Mouse (Mus musculus): Measurements from ENCODE around the gene Cideb.

Gene Cideb

DNA sequence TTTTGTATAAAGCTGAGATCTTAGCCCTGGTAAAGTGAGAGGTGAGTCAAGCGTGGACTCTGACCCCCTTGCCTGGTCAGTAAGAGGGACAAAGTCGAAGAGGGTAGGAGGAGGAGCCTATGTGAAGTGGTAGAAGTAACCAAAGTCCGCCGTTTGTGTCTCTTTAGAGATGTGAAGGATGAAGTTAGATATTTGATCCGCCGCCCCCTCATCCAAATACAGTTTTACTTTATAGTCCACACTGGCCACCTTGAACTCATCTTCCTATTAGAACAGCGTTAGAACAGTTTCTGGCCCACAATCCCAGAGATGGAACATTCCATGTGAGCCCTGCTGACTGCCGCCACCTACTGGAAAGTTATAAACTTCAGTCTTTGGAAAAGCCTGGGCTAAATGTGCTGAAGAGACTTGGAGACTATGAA, at the start of gene Cideb:
TSS of gene Cideb (minus strand) at position 96 of the 422 bp plus-strand sequence.
- DNase-seq: peak in 1 of 2 experiments; percentile 65

DNA sequence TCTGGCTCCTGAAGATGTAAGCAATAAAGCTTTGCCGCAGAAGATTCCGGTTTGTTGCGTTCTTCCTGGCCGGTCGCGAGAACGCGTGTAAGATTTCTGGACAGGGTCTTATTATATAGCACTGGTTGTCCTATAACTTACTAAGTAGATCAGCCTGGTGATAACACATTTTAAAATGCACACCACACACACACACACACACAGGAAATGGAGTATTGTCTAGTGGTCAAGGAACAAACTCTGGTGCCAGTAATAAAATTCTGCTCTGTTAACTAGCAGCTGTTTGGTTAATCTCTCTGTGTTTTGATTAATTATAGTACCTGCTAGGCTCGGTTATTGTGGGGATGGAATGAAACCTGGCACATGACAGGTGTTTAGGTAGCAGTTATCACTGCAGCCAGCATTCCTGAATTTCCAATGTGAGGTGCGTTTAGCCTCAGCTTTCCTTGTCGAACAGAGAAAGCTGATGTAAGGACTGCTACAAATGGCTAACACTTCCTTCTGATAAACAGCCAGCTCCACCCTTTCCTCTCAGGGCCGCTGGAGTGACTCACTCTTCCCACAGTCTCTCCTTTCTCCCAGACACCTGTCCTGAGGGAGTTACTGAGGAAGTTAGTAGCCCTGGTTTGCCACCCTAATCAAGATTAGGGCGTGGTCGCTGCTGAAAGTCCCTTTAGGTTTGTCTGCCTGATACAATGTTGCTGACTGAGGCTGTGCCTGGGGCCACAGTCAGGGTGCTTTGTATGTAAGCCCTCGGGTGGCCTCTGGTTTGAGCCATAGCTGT, 37.3 kb upstream of the Cideb start:
- DNase-seq: peak; percentile 43 to 56

- peak in 1 of 2 experiments; percentile 18 for DNase-seq
These were observed 35.7 kb upstream of the Cideb start for GRCm38 (mm10) chr14:55793946-55794345.

GRCm38 (mm10) chr14:55793461-55793860, 35.2 kb upstream of the Cideb start:
- peak in 1 of 2 experiments; percentile 3 for DNase-seq

DNA sequence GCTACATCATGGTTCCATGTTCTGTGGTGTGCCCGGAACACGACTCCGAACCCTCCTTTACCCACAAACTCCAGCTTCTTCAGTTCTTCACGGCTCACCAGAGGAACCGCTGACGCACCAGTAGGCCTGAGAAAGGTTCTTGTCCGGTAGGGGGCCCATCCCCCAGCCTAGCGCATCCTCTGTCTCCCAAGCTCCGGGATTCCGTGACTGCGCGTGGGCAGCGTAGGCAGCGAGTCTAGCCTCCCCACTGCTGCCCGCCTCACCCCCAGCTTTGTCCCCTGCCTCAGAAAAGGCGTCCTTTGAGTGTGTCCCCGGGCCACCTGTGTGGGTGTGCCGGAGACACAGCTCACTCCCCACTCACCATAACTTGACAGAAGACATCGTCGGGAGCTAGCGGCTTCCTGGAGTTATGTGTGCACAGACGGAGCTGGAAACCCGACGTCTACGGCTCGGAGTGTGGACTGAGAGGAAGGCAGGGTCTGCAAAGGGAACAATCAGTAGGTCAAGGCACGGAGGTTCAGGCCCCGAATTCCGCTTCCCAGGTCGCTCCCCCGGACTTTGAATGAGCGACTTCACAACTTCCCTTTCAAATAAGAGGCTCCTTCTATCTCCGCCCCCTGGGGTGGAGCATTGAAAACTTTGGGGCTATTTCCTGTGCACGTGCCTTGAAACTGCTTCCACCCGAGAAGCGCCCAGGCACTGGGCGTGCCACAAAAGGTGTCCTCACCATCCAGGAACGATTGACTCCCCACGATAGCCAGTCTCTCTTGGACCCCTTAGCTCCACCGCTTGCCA, 30.2 kb upstream of the Cideb start, which contains the start of gene Ripk3:
TSS of gene Ripk3 (minus strand) at position 610 of the 795 bp plus-strand sequence.
- peak; percentile 58 to 71 for DNase-seq

- peak; percentile 5 to 21 for DNase-seq
These were observed 29.5 kb upstream of the Cideb start for GRCm38 (mm10) chr14:55787731-55788130.

- peak; percentile 26 to 34 for DNase-seq
These were observed 26.9 kb upstream of the Cideb start for GRCm38 (mm10) chr14:55785195-55785594.

DNA sequence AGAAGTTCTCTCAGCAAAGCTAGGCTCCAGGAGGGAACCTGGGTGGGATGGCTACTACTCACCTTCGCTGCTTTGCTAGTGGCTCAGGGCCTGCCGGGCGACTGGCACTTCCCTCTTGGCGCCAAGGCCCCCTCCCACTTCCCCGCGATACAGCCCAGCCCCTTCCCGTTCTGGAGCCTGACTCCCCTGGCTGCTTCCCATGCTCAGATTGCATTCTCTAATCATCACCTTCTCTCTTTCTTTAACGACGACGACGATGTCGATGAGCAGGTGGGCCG, 25.6 kb upstream of the Cideb start, which contains the start of gene Adcy4:
TSS of gene Adcy4 (minus strand) at position 138 of the 278 bp plus-strand sequence.
- peak; percentile 54 to 60 for DNase-seq

GRCm38 (mm10) chr14:55783171-55783957, 25.1 kb upstream of the Cideb start:
- DNase-seq: peak; percentile 40

DNA sequence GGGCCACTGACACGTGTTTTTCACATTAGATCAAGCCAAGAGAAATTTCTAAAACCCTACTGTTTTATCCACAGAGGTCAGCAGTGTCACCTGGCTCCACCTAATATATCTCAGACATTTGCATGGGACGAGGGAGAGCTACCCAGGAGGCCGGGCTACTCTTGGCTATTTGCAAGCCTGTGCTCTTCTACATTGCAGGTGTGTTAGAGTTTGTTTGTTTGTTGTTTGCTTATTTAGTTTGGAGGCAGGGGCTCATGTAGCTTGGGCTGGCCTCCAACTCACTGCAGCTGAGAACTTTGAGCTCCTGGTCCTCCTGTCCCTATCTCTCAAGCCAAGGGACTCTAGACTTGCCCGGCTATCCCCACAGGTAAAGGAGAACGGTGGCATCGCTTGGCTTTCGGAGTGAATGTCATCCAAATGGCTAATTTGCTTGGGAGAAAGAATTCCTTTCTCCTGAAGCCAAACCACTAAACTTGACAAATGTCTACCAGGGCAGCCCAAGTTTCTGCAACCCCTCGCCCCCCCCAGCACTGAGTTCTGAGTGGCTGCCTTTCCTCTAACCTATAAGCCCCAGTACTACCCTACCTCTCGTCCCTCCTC, 24.2 kb upstream of the Cideb start:
- peak in 1 of 2 experiments; percentile 16 for DNase-seq

DNA sequence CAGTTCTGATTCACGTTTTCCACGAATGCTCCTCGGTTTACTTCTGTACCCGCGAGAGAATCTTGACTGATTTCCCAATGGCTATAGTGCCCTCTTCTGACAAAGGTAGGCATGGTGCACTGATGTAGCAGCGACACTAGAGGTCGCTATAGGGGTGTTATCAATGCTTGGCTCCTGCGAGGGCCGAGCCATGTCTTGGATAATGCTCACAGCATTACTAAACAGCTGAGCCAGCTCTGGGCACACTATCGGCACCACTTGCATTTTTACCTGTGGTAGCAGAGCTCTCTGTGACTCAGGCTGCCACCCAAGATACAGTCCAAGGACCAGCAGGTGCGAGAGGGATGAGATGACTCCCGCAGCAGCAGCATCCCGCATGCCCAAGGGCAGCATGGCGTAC, 23.1 kb upstream of the Cideb start:
- peak; percentile 68 to 80 for DNase-seq

- peak; percentile 3 to 17 for DNase-seq
These were observed 22.5 kb upstream of the Cideb start for GRCm38 (mm10) chr14:55780736-55781135.

- DNase-seq: peak in 1 of 2 experiments; percentile 54
These were observed 21.4 kb upstream of the Cideb start for GRCm38 (mm10) chr14:55779656-55780055.

DNA sequence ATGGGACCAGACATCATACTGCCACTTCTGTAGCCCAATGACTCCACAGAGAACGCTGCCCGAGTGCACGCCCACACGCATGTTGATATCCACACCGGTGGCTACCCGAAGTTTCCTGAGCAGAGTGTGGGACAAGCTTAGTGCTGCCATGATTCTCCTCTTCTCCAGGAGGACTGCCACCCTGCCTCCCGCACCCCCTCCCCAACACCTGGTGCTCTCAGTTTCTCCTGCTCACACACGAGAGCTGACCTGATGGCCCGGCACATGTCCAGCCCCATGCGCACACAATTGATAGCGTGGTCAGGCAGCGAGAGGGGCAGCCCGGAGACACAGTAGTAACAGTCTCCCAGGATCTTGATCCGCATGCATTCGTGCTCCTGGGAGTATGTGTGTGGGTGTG, 20.4 kb upstream of the Cideb start:
- peak in 1 of 2 experiments; percentile 19 for DNase-seq

GRCm38 (mm10) chr14:55777806-55778205, 19.5 kb upstream of the Cideb start:
- DNase-seq: peak in 1 of 2 experiments; percentile 20

- peak in 1 of 2 experiments; percentile 8 for DNase-seq
These were observed 18.9 kb upstream of the Cideb start for GRCm38 (mm10) chr14:55777176-55777575.

DNA sequence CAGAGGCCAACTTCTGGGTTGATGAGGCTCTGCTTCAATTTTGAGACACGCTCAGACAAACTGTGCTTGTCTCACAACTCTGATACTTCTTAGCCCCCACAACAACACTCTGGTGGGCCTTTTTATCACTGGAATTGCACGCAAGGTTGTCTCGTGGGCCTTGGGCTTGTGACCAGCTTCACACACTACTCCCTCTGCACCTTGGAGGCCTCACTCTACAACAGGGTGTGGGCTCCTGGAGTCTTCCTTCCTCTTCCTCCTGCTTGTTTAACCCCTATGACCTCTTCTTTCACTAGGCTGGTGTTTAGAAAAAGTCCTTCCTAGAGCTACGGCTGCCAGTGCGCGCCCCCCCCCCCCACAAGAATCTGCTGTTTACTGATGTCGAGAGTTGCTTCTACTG, 18.5 kb upstream of the Cideb start:
- peak in 1 of 2 experiments; percentile 18 for DNase-seq

GRCm38 (mm10) chr14:55769087-55769703, 10.9 kb upstream of the Cideb start:
- no peak for DNase-seq

- DNase-seq: no peak
These were observed 10.3 kb upstream of the Cideb start for GRCm38 (mm10) chr14:55768555-55768954.

- DNase-seq: peak; percentile 79 to 81
These were observed 9.5 kb upstream of the Cideb start for GRCm38 (mm10) chr14:55767519-55768414.

GRCm38 (mm10) chr14:55765696-55766095, 7.4 kb upstream of the Cideb start, which contains the start of gene Ltb4r1:
Gene Ltb4r1 (plus strand): TSS chr14:55765962.
- peak in 1 of 2 experiments; percentile 26 for DNase-seq
